Mouse (Mus musculus) frontal cortex, postnatal 10 days (tissue): Measurements from ENCODE around the gene Sorcs2.

Experiments used
- DNase-seq, 2 experiments: peaks; one replicate each; pipeline ENCODE4 v3.0.0; 2022; ENCODE audit warnings: low spot score in 2 of 2, mixed read lengths in 1 of 2

Gene Sorcs2

GRCm38 (mm10) chr5:36130393-36131011 is 267.4 kb downstream of the Sorcs2 start:
- no peak for DNase-seq

DNA sequence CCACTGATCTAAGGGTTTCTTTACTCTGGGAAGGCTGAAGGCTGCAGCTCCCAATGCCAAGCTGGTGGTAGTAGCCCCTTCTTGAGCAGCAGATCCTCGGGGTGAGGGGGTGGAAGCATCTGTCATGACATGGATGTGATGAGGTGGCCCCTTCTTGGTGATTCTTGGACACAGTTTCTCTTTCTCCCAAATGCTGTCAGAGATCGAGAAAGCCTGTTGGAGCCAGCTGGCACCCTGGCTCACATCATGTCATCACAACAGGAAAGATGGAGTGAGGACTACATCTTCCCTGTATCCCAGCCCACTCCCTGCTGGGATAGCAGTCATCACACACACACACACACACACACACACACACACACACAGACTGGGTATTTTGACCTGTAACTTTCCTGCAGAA is 268.3 kb downstream of the Sorcs2 start:
- no peak for DNase-seq

GRCm38 (mm10) chr5:36128513-36128912 is 269.4 kb downstream of the Sorcs2 start:
- no peak for DNase-seq

GRCm38 (mm10) chr5:36124993-36125392 is 272.9 kb downstream of the Sorcs2 start:
- DNase-seq: no peak

DNA sequence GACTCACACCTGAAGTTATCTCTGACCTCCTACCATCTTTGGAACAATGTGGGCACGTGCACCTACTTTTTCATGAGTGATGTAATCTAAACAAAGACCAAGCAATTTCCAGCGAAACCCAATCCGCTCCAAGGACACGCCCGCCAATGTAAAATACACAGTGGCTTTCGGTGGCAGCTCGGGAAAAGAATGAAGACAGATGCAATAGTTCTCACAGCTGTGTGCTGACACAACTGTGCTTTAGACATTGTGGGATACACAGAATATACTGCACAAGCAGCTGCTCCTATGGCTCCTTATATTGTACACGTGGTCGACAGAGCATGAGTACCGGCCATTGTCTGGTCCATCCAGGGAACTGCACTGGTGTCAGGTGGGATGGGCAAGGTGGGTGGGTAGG is 275.0 kb downstream of the Sorcs2 start:
- DNase-seq: no peak

DNA sequence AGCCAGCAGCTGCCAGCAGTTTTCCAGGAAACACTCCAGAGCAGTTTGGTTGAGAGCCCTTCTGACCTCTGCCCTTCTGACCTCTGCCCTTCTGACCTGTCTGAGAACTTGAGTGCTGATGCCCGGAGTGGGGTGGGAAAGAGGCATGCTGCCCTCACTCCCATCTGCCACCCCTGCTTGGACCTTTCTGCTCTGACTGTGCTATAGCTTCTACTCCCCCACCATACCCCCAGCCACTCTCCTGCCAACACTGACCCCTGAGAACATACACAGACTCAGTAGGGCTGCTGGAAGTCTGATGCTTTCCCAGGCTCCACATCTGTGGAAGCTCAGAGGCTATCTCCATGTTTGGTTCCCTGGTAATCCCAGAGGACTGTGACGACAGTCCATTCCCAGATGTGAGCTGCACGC is 277.0 kb downstream of the Sorcs2 start:
- no peak for DNase-seq

GRCm38 (mm10) chr5:36118061-36118460 is 279.9 kb downstream of the Sorcs2 start:
- DNase-seq: no peak

GRCm38 (mm10) chr5:36115519-36115918 is 282.4 kb downstream of the Sorcs2 start:
- no peak for DNase-seq

GRCm38 (mm10) chr5:36113696-36114095 is 284.2 kb downstream of the Sorcs2 start:
- no peak for DNase-seq

DNA sequence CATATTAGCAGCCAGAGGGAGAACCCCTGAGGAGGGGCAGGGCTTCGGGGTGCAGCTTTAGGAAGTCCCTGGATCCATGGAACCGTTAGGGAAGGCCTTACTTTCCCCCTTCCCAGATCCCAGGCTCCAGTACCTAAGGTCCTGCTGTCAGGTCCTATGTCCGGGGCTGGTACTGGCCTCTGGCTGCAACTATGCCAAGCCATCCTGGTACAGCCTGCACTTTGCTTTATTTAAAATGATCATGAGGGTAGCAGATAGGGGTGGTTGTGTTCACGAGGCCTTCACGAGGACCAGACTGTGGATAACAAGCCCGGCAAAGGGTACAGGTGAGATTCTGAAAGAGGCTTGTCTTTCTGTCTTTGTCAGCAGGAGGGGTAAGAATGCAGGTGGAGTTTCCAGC is 285.2 kb downstream of the Sorcs2 start:
- DNase-seq: no peak

DNA sequence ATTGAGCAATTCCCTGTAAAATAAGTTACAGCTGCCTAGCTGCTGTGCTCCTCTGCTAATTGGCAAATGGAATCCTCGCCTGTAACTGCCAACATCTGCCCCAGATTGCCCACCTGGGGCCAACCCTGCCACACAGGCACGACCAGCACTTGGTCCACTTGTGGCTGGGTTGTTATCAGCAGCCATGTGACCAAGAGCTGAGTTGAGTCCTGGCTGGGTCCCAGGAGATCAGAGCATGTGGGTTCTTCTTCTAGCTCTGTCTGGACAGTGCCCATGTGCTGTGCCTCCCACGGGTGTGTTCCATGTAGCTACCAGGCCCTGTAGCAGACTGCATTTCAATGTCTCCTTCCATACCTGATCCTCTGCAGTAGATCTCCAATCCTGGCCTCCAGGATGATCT is 286.4 kb downstream of the Sorcs2 start:
- no peak for DNase-seq

GRCm38 (mm10) chr5:36108339-36108887 is 289.5 kb downstream of the Sorcs2 start:
- DNase-seq: no peak

- DNase-seq: no peak
Observed at GRCm38 (mm10) chr5:36103483-36103882, 294.5 kb downstream of the Sorcs2 start.

GRCm38 (mm10) chr5:36101129-36101528 is 296.8 kb downstream of the Sorcs2 start:
- DNase-seq: no peak

- no peak for DNase-seq
Observed at GRCm38 (mm10) chr5:36100488-36100887, 297.5 kb downstream of the Sorcs2 start.

DNA sequence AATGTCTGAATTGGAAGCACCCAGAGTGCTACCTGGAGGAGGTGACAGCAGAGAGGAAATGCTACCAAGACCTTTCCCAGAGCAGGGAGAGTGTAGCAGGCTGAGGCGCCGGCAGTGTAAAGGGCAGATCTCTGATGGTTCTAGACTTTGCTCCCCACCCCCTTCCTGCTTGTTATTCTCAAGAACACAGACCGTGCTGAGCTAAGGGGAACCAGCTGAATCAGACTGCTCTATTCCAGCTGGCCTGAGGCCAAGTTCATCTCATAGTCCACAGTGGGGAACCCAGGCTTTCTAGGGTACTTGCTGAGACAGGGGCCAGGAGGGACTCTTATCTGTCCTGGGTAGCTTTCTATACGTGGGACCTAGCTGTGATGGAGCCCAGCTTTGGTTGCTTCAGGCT is 298.3 kb downstream of the Sorcs2 start:
- DNase-seq: no peak

GRCm38 (mm10) chr5:36096046-36096445 is 301.9 kb downstream of the Sorcs2 start:
- DNase-seq: no peak

- DNase-seq: no peak
Observed at GRCm38 (mm10) chr5:36090036-36090435, 307.9 kb downstream of the Sorcs2 start.

- DNase-seq: no peak
Observed at GRCm38 (mm10) chr5:36089243-36089642, 308.7 kb downstream of the Sorcs2 start.

DNA sequence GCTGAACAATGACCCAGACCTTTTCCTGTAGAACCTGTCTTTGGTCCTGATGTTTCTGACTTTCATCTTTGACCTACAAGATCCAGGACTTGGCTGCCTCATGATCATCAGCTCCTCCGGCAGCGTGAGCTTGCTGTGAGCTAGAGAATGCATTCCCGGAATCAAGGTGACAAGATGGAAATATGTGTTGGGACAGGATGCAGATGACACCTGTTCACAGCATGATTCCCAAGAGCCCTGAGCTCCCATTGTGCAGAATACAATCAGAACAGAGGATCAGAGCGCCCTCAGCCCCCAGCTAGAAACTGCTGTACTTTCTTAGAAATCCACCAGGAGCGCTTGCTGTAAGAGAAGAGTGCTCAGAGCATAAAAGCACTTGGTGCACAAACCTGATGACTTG is 311.0 kb downstream of the Sorcs2 start:
- DNase-seq: no peak

GRCm38 (mm10) chr5:36085621-36086020 is 312.3 kb downstream of the Sorcs2 start:
- peak; percentile 41 to 61 for DNase-seq

GRCm38 (mm10) chr5:36083869-36084565 is 313.9 kb downstream of the Sorcs2 start:
- DNase-seq: no peak

DNA sequence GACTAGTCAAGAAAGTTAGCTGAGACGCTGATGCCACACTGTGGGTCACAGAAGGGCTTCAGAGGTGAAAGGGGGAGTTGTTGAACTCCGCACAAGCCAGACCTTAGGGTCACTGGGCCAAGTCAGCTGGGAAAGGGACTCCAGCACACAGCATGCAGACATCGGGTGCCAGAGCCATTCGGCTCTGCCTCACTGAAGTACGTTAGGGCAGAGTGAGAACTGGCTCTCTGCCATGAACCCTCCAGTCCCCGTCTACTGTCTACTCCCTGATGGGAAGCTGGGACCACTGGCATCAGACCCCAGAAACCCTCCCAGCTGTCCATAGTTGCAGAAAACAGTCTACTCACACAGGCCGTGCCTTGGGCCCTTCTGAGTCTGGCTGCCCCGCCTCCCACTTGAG is 316.9 kb downstream of the Sorcs2 start:
- no peak for DNase-seq
